Mouse (Mus musculus): Measurements from ENCODE around the gene Ppp3ca.

GRCm38 (mm10) chr3:136896276-136896675 is 226.4 kb downstream of the Ppp3ca start:
- TF ChIP-seq CTCF (IDR thresholded peaks at IDR 0.05; ENCODE audit: extremely low read depth, insufficient read depth, insufficient read length, insufficient replicate concordance) (no peak), POLR2A (IDR thresholded peaks at IDR 0.05; ENCODE audit: low read depth, low read length) (no peak)
